Mouse (Mus musculus) thymus, postnatal 36 days (tissue): ENCODE data around the gene Slc7a7.

ENCODE experiments used
- DNase-seq, 2 experiments: peaks; one replicate each; pipeline ENCODE4 v3.0.0; 2022; ENCODE audit warnings: mixed read lengths in 2 of 2

The Slc7a7 gene

GRCm38 (mm10) chr14:54432078-54432836, 14.7 kb upstream of the Slc7a7 start:
- DNase-seq: peak in 1 of 2 experiments; percentile 42

GRCm38 (mm10) chr14:54431334-54432077, 13.9 kb upstream of the Slc7a7 start, which contains the start of gene Mmp14:
Gene Mmp14 (plus strand): TSS chr14:54431612.
- no peak for DNase-seq

DNA sequence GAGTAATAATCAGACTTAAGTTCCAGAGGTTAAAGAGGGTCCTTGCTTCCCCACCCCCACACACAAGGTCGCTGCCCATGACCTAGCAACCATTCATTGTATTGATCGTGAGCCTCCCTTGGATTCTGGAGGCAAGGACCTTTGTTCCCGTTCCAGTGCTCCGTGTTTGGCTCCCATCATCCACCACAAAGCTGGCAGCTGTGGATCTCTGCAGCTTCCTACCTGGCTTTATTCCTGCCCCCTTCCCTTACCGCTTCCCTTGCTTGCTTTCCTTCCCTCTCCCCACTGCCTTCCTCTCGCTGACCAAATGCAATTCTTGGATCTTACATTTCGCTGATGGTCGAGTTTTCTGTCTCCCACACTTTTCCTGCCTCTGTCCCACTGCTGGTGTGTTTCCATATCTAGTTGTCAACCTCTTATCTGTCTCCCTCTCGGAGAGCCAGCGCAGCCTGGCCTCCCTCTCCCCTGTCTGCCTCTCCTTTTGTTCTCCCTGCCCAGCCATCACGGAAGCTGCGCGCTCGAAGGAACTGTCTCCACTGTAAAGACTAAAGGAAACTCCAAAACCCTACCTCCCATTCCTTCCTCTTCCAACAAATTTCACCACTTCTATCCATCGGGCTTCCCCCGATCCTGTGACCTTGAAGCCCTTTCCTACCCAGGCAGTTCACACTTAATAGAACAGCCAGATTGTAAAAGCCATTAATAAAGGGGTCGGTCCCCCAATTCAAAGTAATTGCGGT, 13.0 kb upstream of the Slc7a7 start:
- no peak for DNase-seq

GRCm38 (mm10) chr14:54429332-54430093, 11.9 kb upstream of the Slc7a7 start:
- DNase-seq: no peak

DNA sequence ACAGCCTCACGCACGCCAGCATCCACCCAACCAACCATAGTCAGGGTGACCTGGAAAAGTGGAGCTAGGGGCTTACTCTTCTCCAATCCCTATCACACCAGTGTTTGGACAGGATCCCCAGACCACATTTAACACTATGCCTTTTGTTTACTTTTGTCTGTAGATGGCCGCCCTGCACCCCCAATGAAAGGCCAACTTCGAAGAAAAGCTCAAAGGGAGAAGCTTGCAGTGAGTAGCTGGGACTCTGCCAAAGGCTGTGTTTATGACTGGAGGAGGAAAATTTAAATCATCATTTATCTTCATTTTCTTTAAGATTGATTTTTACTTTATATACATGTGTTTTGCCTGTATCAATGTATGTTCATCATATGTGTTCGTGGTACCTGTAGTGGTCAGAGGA, 10.8 kb upstream of the Slc7a7 start:
- DNase-seq: no peak

DNA sequence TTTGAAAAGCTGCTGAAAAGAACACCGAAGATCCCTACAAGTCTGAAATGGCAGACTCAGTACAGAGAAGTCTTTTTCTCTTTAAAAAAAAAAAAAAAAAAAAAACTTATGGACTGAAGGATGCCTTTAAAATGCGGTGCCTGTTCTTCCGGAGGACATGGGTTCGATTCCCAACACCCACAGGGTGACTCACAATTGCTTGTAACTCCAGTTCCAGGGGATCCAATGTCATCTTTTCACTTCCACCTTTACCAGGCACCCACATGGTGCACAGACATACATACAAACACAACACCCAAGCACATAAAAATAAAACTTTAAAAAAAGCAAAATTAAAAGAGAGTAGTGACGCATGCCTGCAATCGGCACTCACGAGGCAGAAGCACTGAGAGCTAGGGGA, 10.1 kb upstream of the Slc7a7 start:
- DNase-seq: no peak

- DNase-seq: peak; percentile 88 to 90
Measured at GRCm38 (mm10) chr14:54426689-54427398, 9.3 kb upstream of the Slc7a7 start, which contains the start of gene Mrpl52. Gene Mrpl52 (plus strand): TSS chr14:54426909.

DNA sequence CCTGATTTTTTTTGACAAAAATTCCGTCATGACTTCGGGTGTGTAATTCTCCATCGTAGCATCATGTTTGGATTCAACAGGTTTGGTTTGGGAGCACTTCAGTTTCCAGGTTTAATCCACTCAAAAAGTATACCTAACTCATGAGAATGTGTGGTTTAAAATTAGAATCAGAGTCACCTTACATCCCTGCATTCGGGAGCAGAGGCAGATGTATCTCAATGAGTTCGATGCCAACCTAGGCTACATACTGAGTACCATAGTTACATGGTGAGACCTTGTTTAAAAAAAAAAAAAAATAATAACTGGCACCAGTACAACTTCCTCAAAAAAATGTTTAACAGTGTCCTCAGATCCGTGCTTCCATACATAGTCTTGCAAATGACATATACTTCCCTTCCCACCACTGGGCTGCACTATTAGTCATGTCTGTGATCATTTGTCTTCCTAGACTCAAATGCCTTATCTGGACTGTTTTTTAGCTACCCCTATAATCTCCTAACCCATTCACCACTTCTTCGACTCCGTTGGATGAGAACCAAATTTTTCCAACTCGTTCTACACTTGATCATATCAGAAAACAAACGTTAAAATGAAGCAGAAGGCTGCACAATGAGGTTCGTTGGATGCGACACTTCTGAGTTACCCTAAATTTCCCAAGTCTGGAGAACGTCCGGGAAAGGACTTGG, 8.6 kb upstream of the Slc7a7 start:
- no peak for DNase-seq

DNA sequence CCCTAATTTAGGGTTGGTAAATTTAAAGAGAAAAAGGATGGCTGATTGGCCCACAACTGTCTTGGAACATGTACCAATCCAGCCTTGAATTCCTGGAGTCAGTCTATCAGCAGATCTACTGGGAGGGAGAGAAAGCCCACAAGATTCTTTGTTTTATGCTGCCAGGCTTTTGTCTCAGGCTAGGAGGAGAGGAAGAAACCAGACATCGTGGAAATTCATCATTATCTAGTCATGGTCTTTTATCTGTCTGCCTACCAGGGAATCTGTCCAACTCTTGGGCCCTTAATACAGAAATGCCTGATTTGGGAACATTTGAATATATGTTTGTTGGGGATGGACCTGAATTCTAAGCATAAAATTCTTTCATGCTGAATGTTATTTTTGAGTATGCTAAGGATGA, 8.0 kb upstream of the Slc7a7 start:
- DNase-seq: no peak

GRCm38 (mm10) chr14:54424634-54425033, 7.1 kb upstream of the Slc7a7 start:
- DNase-seq: no peak

DNA sequence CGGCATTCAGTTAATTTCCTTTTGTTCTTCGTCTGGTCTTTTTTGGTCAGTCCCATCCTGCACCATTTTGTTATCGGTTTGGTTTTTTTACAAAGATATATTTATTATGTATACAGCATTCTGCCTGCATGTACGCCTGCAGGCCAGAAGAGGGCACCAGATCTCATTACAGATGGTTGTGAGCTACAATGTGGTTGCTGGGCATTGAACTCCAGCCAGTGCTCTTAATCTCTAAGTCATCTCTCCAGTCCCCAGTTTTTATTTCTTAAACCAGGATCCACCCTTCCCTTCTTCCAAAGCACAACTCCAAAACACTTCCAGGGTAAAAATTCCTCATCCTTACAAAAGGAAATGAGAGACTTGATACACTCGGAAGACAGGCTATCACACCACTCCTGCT, 5.8 kb upstream of the Slc7a7 start:
- no peak for DNase-seq

GRCm38 (mm10) chr14:54421014-54421413, 3.4 kb upstream of the Slc7a7 start:
- DNase-seq: no peak

DNA sequence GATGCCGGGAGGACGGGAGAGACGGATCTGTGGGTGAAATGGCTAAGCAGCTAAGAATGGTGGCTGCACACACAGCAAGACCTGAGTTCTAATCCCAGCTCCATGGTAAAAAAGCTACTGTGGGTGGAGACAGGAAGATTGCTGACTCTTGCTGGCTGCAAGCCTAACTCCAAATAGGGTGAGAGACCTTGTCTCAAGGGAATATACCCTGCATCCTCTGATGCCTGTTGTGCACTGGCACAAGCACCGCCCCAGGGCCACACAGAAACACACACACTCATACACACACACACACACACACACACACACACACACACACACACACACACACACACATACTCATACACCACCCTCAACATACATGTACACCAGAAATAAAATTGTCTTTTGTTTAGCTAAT, 750 bp downstream of the Slc7a7 start:
- no peak for DNase-seq

DNA sequence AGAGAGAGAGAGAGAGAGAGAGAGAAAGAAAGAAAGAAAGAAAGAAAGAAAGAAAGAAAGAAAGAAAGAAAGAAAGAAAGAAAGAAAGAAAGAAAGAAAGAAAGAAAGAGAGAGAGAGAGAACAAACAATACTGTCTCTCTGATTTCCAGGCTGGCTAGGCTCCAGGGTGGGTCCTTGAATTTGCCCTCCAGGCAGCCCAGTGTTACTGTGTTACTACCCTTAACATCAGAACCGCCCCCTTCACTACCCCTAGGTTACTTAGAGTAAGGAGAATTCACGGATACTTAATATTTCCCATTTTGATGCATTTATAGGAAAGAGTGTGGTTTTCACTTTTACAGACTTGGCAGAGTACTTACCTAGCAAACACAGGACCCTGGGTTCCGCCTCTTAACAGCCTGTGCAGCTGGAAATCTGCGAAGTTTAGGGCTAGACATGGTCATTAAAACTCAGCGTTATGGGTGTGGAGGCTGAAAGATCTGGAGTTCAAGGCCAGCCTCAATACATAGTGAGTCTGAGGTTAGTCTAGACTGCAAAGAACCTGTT, 1.3 kb downstream of the Slc7a7 start:
- no peak for DNase-seq

- DNase-seq: no peak
Measured at GRCm38 (mm10) chr14:54415241-54416020, 2.1 kb downstream of the Slc7a7 start.

GRCm38 (mm10) chr14:54413877-54414700, 3.5 kb downstream of the Slc7a7 start:
- peak; percentile 33 to 45 for DNase-seq

DNA sequence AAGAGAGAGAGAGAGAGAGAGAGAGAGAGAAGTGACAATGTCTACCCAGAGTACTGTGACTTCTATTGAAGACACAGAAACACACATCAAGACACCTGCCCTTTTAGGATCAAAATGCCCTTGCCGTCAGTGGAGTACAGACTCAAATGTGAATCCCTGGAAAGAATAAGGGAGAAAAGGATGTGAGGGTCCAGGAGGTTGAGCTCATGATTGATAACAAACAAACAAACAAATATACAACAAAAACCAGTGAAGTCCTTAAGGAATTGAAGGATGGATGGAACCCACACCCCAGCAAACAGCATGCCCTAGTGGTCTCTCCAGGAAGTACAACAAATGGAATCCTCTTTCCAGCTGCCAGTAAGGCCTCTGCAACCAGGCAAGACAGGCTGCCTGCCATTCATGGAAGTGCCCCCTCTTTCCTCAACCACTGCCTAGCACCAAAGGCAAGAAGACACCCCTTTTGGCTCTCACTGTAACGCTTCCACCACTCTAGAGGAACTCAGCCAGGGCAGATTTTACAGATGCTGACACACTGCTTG, 4.9 kb downstream of the Slc7a7 start:
- peak; percentile 27 for DNase-seq

GRCm38 (mm10) chr14:54412000-54412576, 5.5 kb downstream of the Slc7a7 start:
- DNase-seq: no peak
